Mouse (Mus musculus) left cerebral cortex, adult 9 months (tissue): Measurements from ENCODE around the gene Bco1.

Experiments
- DNase-seq, 2 experiments: peaks; one replicate each; pipeline ENCODE4 v3.0.0; 2022; ENCODE audit warnings: low spot score in 2 of 2

Bco1 gene

DNA sequence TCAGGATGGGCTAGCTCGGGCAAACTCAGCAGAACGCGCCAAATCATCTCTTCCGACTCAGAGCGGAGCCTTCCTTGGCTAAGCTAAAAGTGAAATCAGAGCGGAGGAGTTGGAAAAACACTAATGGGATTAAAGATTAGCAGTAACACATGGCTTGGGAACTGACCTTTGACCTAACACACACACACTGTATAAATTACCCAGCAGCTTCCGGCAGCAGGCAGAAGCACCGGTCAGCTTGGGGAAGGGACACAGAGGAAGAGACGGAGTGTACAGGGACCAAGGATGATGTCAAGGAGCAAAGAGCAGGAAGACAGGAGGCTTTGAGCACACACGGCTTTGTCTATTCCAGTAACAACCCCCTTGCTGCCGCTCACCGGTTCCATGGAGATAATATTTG, at the start of gene Bco1:
Gene Bco1, plus strand, starts transcription at position 208 of the 400 bp plus-strand sequence.
- no peak for DNase-seq

DNA sequence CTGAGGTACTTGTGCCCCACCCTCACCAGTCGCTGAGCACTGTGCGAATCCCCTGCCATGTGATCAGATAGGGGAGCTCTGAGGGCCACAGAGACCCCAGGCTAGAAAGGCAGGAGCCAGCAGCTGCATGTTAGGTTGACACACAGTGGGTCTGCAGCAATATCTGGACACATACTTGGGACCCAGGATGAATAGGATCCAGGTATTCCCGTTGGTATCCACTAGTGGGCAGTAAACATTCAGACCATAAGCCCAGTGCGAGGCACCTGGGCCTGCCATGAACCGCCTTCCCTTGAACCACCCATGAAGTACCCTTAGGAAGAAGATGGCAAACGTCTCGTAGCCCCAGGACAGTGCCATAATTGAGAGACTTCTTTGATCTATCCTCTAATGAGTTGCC, 46.2 kb upstream of the Bco1 start:
- no peak for DNase-seq

DNA sequence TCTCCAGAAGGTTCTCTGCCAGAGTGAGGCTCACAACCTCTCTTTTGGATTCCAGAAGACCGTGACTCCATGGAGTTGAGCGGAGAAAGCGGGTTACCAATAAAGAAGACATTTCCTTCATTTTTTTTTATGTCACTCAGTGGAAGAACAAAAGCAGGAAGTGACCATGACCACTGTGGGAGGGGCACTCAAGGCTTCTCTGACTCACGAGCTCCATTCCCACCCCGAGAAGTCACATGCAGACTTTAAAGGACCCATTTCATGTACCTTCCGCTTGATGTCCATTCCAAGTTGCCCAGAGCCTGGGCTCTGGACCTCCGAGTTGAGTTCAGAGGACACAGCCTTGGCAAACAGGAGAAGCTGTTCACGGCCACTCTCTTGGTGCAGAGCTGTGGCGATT, 44.9 kb upstream of the Bco1 start:
- no peak for DNase-seq

DNA sequence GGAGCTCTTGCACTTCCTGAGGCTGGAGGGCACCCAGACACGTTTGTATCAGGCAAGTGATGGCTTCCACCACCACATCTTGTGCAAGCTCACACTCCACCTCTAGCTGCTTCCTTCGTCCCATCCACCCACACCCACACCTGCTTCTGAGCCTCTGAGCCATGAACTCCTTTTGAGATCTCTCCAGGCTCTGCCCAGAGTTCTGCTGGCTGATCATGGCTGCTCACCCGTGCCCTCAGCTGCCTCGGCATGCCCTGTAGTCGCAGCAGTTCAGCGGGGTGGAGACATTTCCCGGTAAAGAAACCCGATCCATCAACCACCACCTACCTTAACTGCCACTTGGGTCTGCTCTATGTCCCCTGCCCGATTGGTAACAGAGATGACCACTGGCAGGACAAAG, 44.3 kb upstream of the Bco1 start:
- DNase-seq, result no peak

DNA sequence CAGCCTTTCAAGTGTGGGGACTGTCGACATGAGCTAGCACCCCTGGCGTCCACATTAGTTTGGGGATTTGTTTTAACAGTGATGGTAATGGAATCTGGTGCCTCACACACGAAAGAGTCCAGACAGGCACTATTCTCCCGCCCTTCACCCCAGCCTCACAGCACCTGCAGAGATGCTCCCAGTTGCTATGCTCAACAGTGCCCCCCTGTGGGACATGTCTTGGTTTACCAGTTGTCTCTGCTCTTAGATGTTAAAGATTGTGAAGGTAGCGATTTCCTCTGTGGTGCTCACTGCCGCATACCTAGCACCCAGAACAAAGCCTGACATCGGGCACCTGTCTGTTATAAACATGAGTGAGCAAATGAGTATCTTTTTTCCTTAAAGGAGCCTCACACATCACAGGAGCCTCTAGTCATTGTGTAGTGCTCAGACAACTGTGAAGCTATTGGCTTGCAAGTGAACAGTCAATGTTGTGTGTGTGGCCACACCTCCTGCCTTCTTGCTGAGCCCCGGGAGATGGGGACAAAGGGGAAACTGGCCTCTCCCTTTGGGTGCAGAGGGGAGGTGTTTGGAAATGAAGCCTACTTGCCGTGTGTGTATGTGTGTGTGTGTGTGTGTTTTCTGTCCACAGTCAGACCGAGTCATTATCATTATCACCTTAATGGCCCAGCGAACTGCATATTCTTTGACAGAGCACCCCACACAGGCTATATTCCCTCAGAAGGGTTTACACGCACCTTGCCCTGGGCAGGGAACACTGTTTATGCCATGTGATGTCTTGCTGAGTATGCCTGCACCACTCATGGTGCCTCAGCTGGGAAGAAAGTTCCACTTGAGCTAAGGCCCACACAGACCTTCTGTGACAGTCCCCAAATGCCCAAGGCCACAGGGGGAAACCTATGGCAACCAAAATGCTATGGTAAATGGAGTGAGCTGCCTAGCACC, 42.2 kb upstream of the Bco1 start:
- no peak for DNase-seq

DNA sequence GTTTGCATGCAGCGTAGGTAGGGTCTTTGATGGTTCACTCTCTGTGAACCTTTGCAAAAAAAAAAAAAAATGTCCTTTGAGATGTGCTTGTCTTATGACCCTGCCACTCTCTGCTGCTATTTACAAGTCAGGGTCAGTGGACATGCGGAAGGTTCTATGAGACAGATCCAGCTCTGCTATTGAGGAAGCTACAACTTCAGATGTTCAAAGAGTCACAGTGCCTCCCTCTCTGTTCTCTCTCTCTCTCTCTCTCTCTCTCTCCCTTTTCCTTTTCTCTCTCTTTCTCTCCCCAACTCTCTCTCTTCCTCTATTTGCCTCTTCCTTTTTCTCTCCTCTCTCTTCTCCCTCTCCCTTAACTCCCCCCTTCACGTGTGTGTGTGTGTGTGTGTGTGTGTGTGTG, 41.5 kb upstream of the Bco1 start:
- DNase-seq, result no peak

DNA sequence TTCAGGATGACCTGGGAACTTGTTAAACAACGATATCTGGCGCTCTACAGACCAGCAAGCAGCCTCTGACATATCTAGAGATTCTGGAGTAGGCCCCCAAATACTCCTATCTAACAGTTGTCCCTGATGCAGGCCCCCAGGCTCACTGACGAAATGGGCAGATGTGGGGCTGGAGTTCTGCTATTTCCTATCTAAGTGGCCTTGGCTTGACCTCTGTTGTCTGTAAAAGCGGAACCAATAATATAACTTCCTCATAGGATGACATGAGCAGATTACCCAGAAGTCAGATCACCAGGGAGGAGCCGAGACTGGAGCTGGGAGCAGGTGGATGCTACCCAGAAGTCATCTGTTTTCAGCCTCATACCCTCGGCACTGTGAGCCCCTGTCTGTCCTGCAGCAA, 40.6 kb upstream of the Bco1 start:
- no peak for DNase-seq

DNA sequence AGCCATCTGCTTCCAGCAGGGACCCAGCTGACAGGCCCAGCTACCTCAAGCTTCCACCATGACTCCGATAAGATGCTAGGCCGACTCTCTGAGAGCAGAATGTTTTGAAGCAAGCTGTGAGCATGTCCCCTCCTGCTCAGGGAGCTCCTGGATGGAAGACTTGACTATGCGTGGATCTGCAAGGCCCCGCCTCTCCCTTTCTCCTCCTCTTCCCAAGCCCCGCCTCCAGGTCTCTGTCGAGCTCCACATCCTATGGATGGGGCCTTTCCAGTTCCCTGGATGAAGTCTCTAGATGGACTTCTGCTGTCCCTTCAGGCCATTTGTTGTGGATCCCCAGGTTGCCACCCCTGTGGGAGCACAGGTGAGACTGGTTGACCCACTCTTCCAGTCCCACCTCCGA, 36.6 kb upstream of the Bco1 start:
- DNase-seq, result no peak

DNA sequence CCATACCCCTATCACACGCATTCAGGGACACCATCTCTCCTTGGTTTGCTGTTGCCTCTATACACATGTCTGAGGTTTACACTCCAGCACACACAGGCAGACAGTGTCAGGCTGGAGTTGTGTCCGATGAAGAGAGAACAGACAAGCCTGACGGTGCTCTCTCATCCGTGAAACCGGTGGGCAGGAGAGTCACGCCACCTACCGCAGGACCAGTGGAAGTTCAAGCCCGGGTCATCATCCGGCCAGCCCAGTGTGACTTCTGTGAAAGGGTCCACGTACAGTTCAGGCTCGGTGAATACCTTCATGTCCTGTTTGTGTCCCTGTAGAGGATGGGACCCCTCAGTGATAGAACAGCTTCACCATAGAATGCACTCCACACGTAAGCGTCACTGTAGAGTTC, 35.3 kb upstream of the Bco1 start:
- no peak for DNase-seq

DNA sequence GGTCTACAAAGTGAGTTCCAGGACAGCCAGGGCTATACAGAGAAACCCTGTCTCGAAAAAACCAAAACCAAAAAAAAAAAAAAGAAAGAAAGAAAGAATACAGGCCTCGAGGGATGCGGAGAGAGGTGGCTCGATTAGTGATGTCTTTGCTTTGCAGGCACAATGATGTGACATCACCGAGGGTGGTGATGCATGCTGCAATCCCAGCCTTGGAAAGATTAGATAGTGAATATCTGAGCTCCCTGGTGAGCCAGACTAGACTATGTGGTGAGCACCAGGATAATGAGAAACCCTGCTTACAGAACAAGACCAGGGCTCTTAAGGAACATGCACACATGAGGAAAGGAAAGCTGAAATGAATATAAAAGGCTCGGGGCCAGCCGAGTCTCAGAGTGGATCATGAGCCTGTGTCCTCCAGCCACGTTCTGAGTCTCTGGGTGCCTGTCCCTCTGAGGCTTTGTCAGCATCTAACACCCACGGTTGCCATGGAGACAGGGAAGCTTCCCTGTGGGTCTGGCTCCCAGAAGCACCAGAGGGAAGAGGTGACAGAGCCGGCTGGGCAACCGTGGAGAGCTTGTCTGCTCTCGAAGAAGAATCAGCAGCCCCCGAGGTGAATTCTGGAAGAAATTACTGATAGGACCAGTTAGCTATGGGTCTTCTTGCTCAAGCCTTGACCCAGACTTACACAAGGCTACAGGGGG, 34.3 kb upstream of the Bco1 start:
- peak; percentile 8 to 56 for DNase-seq

DNA sequence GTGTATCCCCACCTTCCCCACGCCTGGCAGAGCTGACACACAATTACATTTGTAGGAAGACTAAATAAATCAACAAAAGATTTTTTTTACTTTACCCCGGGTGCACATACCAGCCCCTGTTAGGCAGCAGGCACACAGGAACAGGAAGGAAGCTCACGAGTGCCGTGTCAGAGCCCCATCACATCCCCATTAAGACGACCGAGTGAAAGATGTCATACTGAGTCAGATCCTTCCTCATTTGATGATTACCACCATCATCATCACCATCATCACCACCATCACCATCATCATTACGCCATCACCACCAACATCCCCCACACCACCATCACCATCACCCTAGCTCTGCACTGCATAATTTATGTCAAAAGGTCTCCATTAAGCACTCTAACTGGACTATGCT, 28.7 kb upstream of the Bco1 start:
- DNase-seq, result no peak

DNA sequence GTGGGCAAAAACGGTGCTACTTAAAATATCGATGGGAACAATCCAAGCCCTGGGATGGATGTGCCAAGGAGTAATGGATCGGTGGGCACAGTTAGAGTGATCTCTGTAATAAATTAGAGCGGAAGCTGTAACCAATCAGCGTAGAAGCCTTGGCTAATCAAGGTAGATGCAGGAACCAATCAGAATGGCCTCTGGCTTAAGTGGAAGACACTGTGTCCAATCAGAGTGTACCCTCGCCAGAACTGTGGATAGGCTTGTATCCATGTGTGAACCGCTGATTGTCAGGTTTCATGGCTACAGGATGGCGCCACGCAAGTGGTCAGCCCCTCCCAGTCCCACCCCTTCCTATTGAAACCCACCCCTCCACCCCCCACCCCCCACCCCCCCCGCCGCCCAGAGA, 28.3 kb upstream of the Bco1 start:
- DNase-seq, result no peak

DNA sequence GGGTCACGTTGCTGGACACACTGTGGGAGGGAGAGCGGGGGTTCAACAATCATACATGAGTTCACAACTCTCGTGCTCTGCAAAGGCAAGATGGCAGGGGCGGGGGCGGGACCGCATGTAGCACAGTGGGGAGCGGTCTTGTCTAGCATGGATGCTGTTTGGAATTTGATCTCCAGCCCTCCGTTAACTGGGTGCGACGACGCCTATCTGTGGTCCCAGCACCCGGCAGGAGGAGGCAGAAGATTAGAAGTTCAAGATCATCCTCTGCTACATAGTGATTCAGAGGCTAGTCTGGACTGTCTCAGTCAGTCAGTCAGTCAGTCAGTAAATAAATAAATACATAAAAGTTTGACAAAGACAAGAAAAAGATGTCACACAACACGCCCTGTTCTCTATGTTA, 27.4 kb upstream of the Bco1 start:
- no peak for DNase-seq

DNA sequence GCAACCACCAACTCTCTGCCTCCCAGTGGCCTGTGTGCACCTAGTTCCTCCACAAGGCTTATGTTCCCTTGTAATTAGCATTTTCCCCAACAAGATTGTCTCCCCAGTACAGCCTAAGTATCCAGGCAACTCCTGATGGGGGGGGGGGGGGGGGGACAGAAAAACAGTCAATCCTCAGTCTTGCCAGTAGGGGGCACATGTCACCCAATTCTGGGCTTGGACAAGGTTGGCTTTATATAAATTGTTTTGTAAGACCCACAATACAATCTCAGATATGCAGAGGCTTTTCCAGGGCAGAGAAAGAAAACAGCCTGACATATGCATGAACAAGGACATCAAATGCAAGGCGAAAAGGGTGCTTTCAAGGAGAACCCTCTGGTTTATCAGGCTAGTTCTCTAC, 25.9 kb upstream of the Bco1 start:
- peak in 1 of 2 experiments; percentile 5 for DNase-seq

DNA sequence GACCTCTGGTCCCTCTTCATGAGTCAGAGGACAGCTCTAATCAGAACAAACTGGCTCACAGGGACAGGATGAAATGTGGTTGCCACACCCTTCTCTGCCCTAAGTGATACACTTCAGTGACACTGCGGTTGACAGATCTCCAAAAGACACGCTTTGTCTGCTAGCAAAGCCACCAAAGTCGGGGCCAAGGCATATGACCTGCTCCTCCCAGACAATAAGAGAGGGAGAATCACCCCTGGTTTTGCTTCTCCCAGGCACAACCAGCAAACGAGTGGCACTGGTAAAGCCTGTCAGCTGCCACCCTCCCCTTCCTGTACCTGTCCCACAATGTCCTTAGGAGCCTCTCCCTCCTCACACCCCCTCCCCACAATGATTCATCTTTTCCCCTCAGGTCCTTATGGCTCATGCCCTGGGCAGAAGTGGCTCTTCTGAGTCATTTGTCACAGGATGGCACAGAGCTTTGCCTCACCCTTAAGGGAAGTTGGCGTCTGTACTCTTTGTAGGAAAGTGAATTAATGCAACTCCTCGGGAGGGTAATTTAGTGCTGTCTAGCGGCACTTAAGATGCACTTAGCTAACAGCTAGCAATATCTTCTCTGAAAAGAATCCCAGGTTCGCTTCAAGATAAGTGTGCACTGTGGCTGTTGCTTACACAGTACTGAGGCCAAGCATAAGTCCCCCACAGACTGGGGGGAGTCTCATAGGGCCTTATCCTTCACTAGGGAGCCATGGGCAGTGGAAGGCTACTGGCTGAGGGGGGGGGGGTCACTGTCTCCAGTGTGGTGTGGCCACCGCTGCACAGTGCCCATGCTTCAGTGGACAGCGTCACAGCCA, 21.1 kb upstream of the Bco1 start:
- DNase-seq, result no peak

DNA sequence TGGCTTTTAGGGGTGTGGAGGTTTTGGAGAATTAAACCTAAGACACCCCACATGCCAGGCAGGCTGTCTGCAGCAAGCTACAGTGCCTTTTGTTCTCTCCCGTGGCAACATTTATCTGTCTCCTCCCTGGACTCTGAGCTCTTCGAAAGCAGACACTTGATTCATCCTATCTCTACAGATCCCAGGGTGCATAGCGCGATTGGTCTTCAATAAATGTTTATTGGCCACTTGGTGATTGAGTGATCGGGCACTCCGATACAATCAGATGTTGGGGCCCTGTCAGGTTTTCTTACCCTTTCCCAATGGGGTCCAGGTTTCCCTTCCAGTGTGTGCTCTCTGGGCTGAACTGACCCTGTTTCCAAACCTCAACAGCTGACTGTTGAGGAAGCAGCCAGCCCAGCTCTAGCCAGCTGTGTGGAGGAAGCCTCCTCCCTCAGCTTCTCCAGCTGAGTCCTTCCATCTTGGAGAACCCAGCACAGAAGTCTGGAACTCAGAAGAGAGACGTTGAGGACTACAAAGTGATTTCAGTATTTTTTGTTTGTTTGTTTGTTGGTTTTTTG, 17.2 kb upstream of the Bco1 start:
- DNase-seq, result no peak

DNA sequence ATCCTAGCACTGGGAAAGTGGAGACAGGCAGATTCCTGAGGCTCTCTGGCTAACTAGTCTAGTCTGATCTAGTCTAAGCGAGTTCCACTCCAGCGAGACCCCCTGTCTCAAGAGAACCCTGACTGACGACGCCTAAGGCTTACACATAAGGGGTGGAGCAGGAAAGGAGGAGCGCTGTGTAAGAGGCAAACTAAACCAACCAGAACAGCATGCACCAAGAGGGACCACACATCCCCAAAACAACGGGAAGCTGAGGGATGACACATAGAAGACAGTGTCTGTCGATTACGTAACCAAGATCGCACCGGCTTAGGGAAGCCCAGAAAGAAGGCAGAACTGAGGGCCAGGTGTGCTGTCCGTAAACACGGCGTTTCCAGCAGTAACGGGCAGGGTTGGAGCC, 16.0 kb upstream of the Bco1 start:
- no peak for DNase-seq

DNA sequence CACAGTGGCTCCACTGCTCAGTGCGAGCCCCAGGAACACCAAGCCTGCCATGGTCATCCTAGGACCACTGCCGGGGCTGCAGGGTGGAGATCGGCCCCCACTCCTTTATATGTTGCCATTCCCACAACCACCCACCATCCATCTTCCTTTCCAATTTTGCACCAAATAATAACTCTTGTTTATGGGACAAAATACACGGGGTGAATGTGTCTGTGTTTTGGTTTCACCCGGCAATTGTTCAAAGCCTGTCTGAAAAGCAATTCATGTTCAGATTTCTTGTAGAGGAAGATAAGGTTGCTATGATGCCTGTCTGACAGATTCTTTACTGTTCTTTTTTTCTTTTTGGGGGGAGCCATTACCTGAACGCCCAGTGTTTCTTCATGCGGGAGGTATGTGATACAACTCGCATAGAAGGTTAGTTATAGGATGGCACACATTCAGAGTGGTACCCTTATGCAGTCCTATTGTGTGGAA, 13.2 kb upstream of the Bco1 start, which contains the start of gene Pkd1l2:
Gene Pkd1l2, minus strand, starts transcription at position 51 of the 474 bp plus-strand sequence.
- no peak for DNase-seq

DNA sequence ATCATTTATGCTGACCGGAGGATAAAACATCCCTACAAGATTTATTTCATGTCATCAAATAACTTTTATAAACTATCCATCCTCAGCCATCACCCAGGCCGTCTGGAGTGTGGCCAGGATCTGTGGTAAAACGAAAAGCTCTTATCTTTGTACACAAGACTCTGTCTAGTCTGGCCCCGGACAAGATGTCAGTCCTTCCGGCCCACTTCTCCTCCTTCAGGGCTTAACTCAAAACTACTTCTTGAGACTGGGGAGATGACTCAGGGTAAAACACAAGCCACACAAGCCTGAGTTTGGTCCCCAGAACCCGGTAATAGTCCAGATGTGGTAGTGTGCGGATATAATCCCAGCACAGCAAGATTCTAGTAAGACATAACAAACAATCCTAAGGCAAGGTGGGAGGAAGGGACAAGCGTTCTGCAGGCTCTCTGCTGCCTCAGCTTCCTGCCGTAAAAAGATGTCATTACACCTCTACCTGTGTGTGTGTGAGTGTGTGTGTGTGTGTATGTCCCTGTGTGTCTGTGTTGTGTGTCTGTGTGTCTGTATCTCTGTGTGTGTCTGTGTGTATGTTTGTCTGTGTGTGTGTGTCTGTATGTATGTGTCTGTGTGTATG, 12.6 kb upstream of the Bco1 start:
- DNase-seq, result no peak

DNA sequence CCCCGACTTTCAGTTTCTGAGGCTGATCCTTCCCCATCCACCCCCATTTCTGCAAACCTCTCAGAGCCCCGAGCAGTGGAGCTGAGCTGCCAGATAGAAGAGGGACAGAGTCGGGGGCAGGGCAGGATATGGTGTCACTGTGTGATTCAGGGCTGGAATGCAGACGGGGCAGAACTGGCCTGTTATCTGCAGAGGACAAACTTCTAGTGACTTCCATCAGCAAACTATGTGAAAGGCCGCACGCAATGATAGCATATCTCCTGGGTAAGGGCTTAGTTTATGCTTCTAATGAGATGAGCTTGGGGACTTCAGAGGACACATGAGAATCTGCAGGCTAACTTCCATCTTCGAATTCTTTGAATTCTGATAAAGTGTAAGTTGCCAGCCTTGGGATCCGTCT, 10.1 kb upstream of the Bco1 start:
- no peak for DNase-seq

DNA sequence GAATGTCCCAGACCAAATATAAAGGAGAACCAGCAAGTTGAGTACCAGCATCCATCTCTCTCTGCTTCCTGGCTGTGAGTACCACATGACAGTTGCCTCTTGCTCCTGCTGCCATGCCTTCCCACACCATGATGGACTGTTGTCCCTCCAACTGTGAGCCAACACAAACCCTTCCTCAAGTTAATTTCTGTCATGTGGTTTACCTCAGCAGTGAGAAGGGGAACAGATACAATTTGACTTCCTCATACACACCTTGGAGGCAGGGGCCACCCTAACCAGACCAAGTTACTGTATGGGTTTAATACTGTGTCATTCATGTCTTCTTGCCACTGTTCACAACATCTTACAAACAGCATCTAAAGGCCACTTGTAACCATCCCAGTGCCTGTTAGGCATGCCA, 8.6 kb upstream of the Bco1 start:
- no peak for DNase-seq
